Comparison of ENCODE assay signal across 9 mouse cellular contexts in the genomic region with DNA sequence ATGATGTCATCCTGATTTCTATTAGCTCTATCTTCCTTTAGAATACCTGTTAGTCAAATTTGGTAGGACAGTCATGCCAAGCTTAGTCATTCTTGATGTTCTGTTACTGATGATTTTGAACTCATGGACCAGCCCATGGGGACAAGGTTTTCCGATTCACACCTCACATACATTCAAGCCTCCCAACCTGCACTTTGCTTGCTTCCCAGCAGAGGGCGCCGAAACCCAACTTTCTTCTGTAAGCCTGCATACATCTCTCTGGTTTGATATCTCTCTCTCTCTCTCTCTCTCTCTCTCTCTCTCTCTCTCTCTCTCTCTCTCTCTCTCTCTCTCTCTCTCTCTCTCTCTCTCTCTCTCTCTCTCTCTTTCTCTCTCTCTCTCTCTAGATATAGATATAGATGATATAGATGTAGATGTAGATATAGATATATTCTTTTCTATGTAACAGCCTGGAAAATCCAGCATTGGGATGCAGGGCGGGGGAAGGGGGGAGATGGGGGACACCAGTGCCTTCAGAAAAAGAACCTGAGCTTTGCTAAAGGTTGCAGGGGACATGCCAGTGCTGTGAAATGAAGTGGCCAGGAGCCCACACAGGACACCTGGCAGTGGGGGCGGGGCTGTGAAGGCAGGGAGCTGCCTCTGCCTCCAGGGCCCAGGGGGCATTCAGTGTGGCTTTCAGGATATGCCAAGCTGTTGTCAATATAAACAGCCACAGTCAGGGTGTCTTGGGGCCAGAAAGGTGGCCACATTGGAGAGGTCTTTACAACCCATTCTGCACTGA. TPM values are rescaled to one million over a fixed set of nuclear protein-coding genes. Genes with fewer than 3 reads are reported as not detected.
DNase-seq lines count a peak whose midpoint lies in the region; ATAC-seq and TF ChIP-seq lines count a peak whose summit lies in the region.
"Had no signal": no experiment of that assay in that cellular context is flagged by ENCODE, and none has a peak within 500 bp of the region (broad histone marks: within the 10 kb centered on the region; RNA-seq: fewer than 3 reads in every experiment).

No protein-coding gene starts in this region.

- peak; percentile 70 for TF ChIP-seq CTCF in E14TG2a.4 (conservative IDR thresholded peaks at IDR 0.05; ENCODE audit: low read length)

- H3K9me3 ChIP-seq in E14TG2a.4 (ENCODE audit: low read length): peaks cover 9% of the 10 kb centered on the region
- H3K9me3 ChIP-seq: liver, embryonic 15.5 days had no signal

- H3K4me1 ChIP-seq in E14TG2a.4 (replicated peaks; ENCODE audit: low read depth, low read length): no peaks in the 10 kb centered on the region
- H3K4me1 ChIP-seq: liver, embryonic 15.5 days had no signal

- DNase-seq in ZHBTc4 (ENCODE audit: low read depth, low spot score): peak; percentile 62
- DNase-seq in cerebellum, postnatal 36 days: peak; percentile 74 to 81
- peak; percentile 70 to 74 for DNase-seq in heart, postnatal 14 days
- DNase-seq in layer of hippocampus, adult 11-12 months (ENCODE audit: low spot score): peak; percentile 86
- peak; percentile 78 for DNase-seq in lung, postnatal 10 days
- DNase-seq in retina, embryonic 14.5 days (ENCODE audit: low spot score): peak; percentile 80

- intact Hi-C loops in heart, postnatal 14 days (cut with DNase I): loop anchor here (1.0 to 2.0 kb wide), 3 partner anchors 35 to 423 kb away; no protein-coding TSS in a partner anchor

- no peak overlapping the region for H3K4me3 ChIP-seq in E14TG2a.4 (replicated peaks; ENCODE audit: low read length)
- H3K4me3 ChIP-seq: liver, embryonic 15.5 days had no signal

- no peaks in the 10 kb centered on the region for H3K36me3 ChIP-seq in E14TG2a.4 (ENCODE audit: insufficient read depth, low read length)
- H3K36me3 ChIP-seq: liver, embryonic 15.5 days had no signal

- no peak; the same call in 1 of the 2 replicates for ATAC-seq in erythroblast, adult 5-6 weeks (replicated peaks; ENCODE audit: low FRiP score, poor library complexity, severe bottlenecking)

- H3K27me3 ChIP-seq in E14TG2a.4 (ENCODE audit: insufficient read depth, low read length): peaks cover 5% of the 10 kb centered on the region; the same call in 1 of the 2 replicates
- H3K27me3 ChIP-seq: liver, embryonic 15.5 days had no signal

RNA-seq across cellular contexts. Expression of a gene that starts 5.7 kb away (rescaled TPM):
- not detected for total RNA-seq in heart, postnatal 14 days (2021)
- total RNA-seq in erythroblast, adult 5-6 weeks (2015; ENCODE audit: low replicate concordance): not detected in 2 replicates
- total RNA-seq in erythroblast, adult 5-6 weeks (2017; ENCODE audit: low replicate concordance): not detected in 2 replicates

RNA-seq across cellular contexts. Expression of a gene that starts 18.1 kb away (rescaled TPM):
- under 1 TPM in 1 of 2 experiments, not detected in 1; 0.07 TPM for total RNA-seq in heart, postnatal 14 days (2021)
- total RNA-seq in erythroblast, adult 5-6 weeks (2015; ENCODE audit: low replicate concordance): not detected in 2 replicates
- not detected in 2 replicates for total RNA-seq in erythroblast, adult 5-6 weeks (2017; ENCODE audit: low replicate concordance)

RNA-seq across cellular contexts. Expression of a gene that starts 36.7 kb away (rescaled TPM):
- total RNA-seq in heart, postnatal 14 days (2021): not detected
- not detected in 2 replicates for total RNA-seq in erythroblast, adult 5-6 weeks (2015; ENCODE audit: low replicate concordance)
- not detected in 2 replicates for total RNA-seq in erythroblast, adult 5-6 weeks (2017; ENCODE audit: low replicate concordance)

RNA-seq across cellular contexts. Expression of a gene that starts 48.8 kb away (rescaled TPM):
- not detected for total RNA-seq in heart, postnatal 14 days (2021)
- not detected in 2 replicates for total RNA-seq in erythroblast, adult 5-6 weeks (2015; ENCODE audit: low replicate concordance)
- total RNA-seq in erythroblast, adult 5-6 weeks (2017; ENCODE audit: low replicate concordance): not detected in 2 replicates
